16 mouse cellular contexts compared by ENCODE assay signal in genomic region chr19:7257881-7258280, GRCm38 (mm10). TPM values are rescaled to one million over a fixed set of nuclear protein-coding genes. Genes with fewer than 3 reads are reported as not detected.
A peak's percentile ranks its signal among the peaks of the same experiment; 100 is the strongest.
DNase-seq lines count a peak whose midpoint lies in the region; ATAC-seq lines count a peak whose summit lies in the region.
"Had no signal": no experiment of that assay in that cellular context is flagged by ENCODE, and none has a peak within 500 bp of the region (broad histone marks: within the 10 kb centered on the region; RNA-seq: fewer than 3 reads in every experiment).

No protein-coding gene starts in this region.

- WGBS in forebrain, embryonic 14.5 days, result 56% methylated on average over 5 of the region's 5 CpGs
- WGBS in forebrain, embryonic 10.5 days, result 88% methylated on average over 5 of the region's 5 CpGs
- 77% methylated on average over 5 of the region's 5 CpGs for WGBS in heart, embryonic 12.5 days
- WGBS in heart, embryonic 11.5 days (ENCODE audit: insufficient replicate concordance), result 71% methylated on average over 5 of the region's 5 CpGs

- ATAC-seq in forebrain, embryonic 14.5 days, result peak; percentile 78
- no peak for ATAC-seq in heart, embryonic 12.5 days (ENCODE audit: insufficient number of reproducible peaks, low FRiP score)
- ATAC-seq in heart, embryonic 11.5 days (replicated peaks; ENCODE audit: insufficient number of reproducible peaks, low FRiP score, low TSS enrichment), result no peak
- ATAC-seq: intestine, postnatal 0 days had no signal

- H3K9me3 ChIP-seq in forebrain, embryonic 14.5 days (replicated peaks; ENCODE audit: control insufficient read depth, low read length), result no peaks in the 10 kb centered on the region
- peaks cover 7% of the 10 kb centered on the region; the same call in 1 of the 2 replicates for H3K9me3 ChIP-seq in forebrain, embryonic 10.5 days
- H3K9me3 ChIP-seq in heart, embryonic 12.5 days (replicated peaks), result peaks cover 5% of the 10 kb centered on the region; the same call in 1 of the 2 replicates
- no peaks in the 10 kb centered on the region for H3K9me3 ChIP-seq in heart, embryonic 11.5 days (replicated peaks; ENCODE audit: control insufficient read depth, low read length)
- H3K9me3 ChIP-seq: limb, embryonic 15.5 days had no signal

- H3K4me2 ChIP-seq in forebrain, embryonic 14.5 days (ENCODE audit: low read length), result no peak overlapping the region
- no peak overlapping the region for H3K4me2 ChIP-seq in heart, embryonic 12.5 days
- H3K4me2 ChIP-seq in heart, embryonic 11.5 days, result no peak overlapping the region
- H3K4me2 ChIP-seq: limb, embryonic 15.5 days; lung, embryonic 14.5 days had no signal

- H3K36me3 ChIP-seq in forebrain, embryonic 14.5 days (ENCODE audit: control insufficient read depth, insufficient read depth, low read length), result no peaks in the 10 kb centered on the region
- H3K36me3 ChIP-seq in forebrain, embryonic 10.5 days (replicated peaks), result no peaks in the 10 kb centered on the region
- no peaks in the 10 kb centered on the region for H3K36me3 ChIP-seq in heart, embryonic 12.5 days
- no peaks in the 10 kb centered on the region for H3K36me3 ChIP-seq in heart, embryonic 11.5 days (ENCODE audit: control insufficient read depth, insufficient read depth, low read length)
- H3K36me3 ChIP-seq: limb, embryonic 15.5 days had no signal

- no peaks in the 10 kb centered on the region for H3K27me3 ChIP-seq in forebrain, embryonic 14.5 days (replicated peaks; ENCODE audit: control insufficient read depth, insufficient read depth, low read length)
- H3K27me3 ChIP-seq in forebrain, embryonic 10.5 days (ENCODE audit: poor library complexity, severe bottlenecking), result no peaks in the 10 kb centered on the region
- H3K27me3 ChIP-seq in heart, embryonic 12.5 days (replicated peaks), result no peaks in the 10 kb centered on the region
- no peaks in the 10 kb centered on the region for H3K27me3 ChIP-seq in heart, embryonic 11.5 days (ENCODE audit: control insufficient read depth, insufficient read depth, low read length)
- H3K27me3 ChIP-seq: limb, embryonic 15.5 days had no signal

- H3K4me1 ChIP-seq in forebrain, embryonic 14.5 days (ENCODE audit: control insufficient read depth, insufficient read depth, low read length), result no peaks in the 10 kb centered on the region
- no peaks in the 10 kb centered on the region for H3K4me1 ChIP-seq in forebrain, embryonic 10.5 days
- H3K4me1 ChIP-seq in heart, embryonic 12.5 days (replicated peaks), result no peaks in the 10 kb centered on the region
- H3K4me1 ChIP-seq in heart, embryonic 11.5 days (ENCODE audit: control insufficient read depth, insufficient read depth, low read length), result no peaks in the 10 kb centered on the region
- H3K4me1 ChIP-seq: limb, embryonic 15.5 days had no signal

- peak overlapping the region; percentile 46; the same call in 1 of the 2 replicates for H3K27ac ChIP-seq in forebrain, embryonic 14.5 days (ENCODE audit: low read depth, low read length)
- H3K27ac ChIP-seq in forebrain, embryonic 10.5 days, result no peak overlapping the region
- no peak overlapping the region for H3K27ac ChIP-seq in heart, embryonic 12.5 days (ENCODE audit: poor library complexity, severe bottlenecking)
- H3K27ac ChIP-seq in heart, embryonic 11.5 days (ENCODE audit: low read depth, low read length), result no peak overlapping the region
- H3K27ac ChIP-seq: left cerebral cortex, adult 2 months; limb, embryonic 15.5 days had no signal

- H3K4me3 ChIP-seq in forebrain, embryonic 14.5 days (ENCODE audit: low read depth, low read length), result no peak overlapping the region
- H3K4me3 ChIP-seq in forebrain, embryonic 10.5 days, result no peak overlapping the region
- H3K4me3 ChIP-seq in heart, embryonic 12.5 days, result no peak overlapping the region
- no peak overlapping the region for H3K4me3 ChIP-seq in heart, embryonic 11.5 days (ENCODE audit: low read depth, low read length)
- H3K4me3 ChIP-seq: left cerebral cortex, adult 2 months; limb, embryonic 15.5 days; megakaryocyte, embryonic 14.5 days had no signal

- H3K9ac ChIP-seq in forebrain, embryonic 14.5 days (ENCODE audit: low read length), result no peak overlapping the region
- H3K9ac ChIP-seq in heart, embryonic 12.5 days, result no peak overlapping the region
- H3K9ac ChIP-seq in heart, embryonic 11.5 days (ENCODE audit: low read depth, low read length), result no peak overlapping the region
- H3K9ac ChIP-seq: limb, embryonic 15.5 days; lung, embryonic 14.5 days had no signal

- peak; percentile 77 for DNase-seq in forebrain, embryonic 14.5 days (ENCODE audit: low spot score)
- DNase-seq in forebrain, embryonic 10.5 days (ENCODE audit: extremely low spot score, low spot score), result no peak
- DNase-seq in urinary bladder, postnatal 14 days (ENCODE audit: low spot score), result peak; percentile 41
- DNase-seq in urinary bladder, postnatal 25 days (ENCODE audit: low spot score), result no peak
- peak; percentile 36 for DNase-seq in cerebellum, adult 9-10 months
- DNase-seq in ovary, postnatal 14 days (ENCODE audit: low spot score), result no peak
- DNase-seq: kidney, postnatal 4 days; lung, embryonic 14.5 days; right cerebral cortex, postnatal 14 days; thymus, postnatal 25 days had no signal

RNA-seq across cellular contexts. Expression of gene Rcor2, which starts 9.2 kb away (rescaled TPM):
- polyA plus RNA-seq in forebrain, embryonic 14.5 days (2014; fragmentation: Nextera tagmentation; extraction: Ambion mirVana), result 36.2 and 36.6 TPM in 2 replicates
- 61.7 and 64.0 TPM in 2 replicates for polyA plus RNA-seq in forebrain, embryonic 10.5 days (2016; fragmentation: Nextera tagmentation; extraction: Ambion mirVana)
- 16.3 and 16.5 TPM in 2 replicates for polyA plus RNA-seq in heart, embryonic 12.5 days (2016; fragmentation: Nextera tagmentation; extraction: Ambion mirVana)
- polyA plus RNA-seq in heart, embryonic 11.5 days (2014; fragmentation: Nextera tagmentation; extraction: Ambion mirVana), result 8.4 and 9.5 TPM in 2 replicates

RNA-seq across cellular contexts. Expression of gene Naa40, which starts 16.9 kb away (rescaled TPM):
- polyA plus RNA-seq in forebrain, embryonic 14.5 days (2014; fragmentation: Nextera tagmentation; extraction: Ambion mirVana), result 62.7 and 69.6 TPM in 2 replicates
- polyA plus RNA-seq in forebrain, embryonic 10.5 days (2016; fragmentation: Nextera tagmentation; extraction: Ambion mirVana), result 106 and 107 TPM in 2 replicates
- polyA plus RNA-seq in heart, embryonic 12.5 days (2016; fragmentation: Nextera tagmentation; extraction: Ambion mirVana), result 64.1 and 66.3 TPM in 2 replicates
- 62.1 and 68.6 TPM in 2 replicates for polyA plus RNA-seq in heart, embryonic 11.5 days (2014; fragmentation: Nextera tagmentation; extraction: Ambion mirVana)

RNA-seq across cellular contexts. Expression of gene Cox8a, which starts 40.5 kb away (rescaled TPM):
- 772 and 935 TPM in 2 replicates for polyA plus RNA-seq in forebrain, embryonic 14.5 days (2014; fragmentation: Nextera tagmentation; extraction: Ambion mirVana)
- 862 and 888 TPM in 2 replicates for polyA plus RNA-seq in forebrain, embryonic 10.5 days (2016; fragmentation: Nextera tagmentation; extraction: Ambion mirVana)
- 2,134 and 2,138 TPM in 2 replicates for polyA plus RNA-seq in heart, embryonic 12.5 days (2016; fragmentation: Nextera tagmentation; extraction: Ambion mirVana)
- 1,752 and 1,771 TPM in 2 replicates for polyA plus RNA-seq in heart, embryonic 11.5 days (2014; fragmentation: Nextera tagmentation; extraction: Ambion mirVana)

RNA-seq across cellular contexts. Expression of gene Otub1, which starts 51.8 kb away (rescaled TPM):
- 262 TPM in 2 replicates for polyA plus RNA-seq in forebrain, embryonic 14.5 days (2014; fragmentation: Nextera tagmentation; extraction: Ambion mirVana)
- polyA plus RNA-seq in forebrain, embryonic 10.5 days (2016; fragmentation: Nextera tagmentation; extraction: Ambion mirVana), result 275 and 280 TPM in 2 replicates
- polyA plus RNA-seq in heart, embryonic 12.5 days (2016; fragmentation: Nextera tagmentation; extraction: Ambion mirVana), result 151 and 154 TPM in 2 replicates
- polyA plus RNA-seq in heart, embryonic 11.5 days (2014; fragmentation: Nextera tagmentation; extraction: Ambion mirVana), result 172 and 186 TPM in 2 replicates

Comparison
In these comparisons a context has a peak if more than half of its experiments do, and no peak if none do; other contexts are left out.
1. DNase-seq: peak in forebrain, embryonic 14.5 days (single experiment), urinary bladder, postnatal 14 days (single experiment) and cerebellum, adult 9-10 months (single experiment); none in forebrain, embryonic 10.5 days (single experiment), urinary bladder, postnatal 25 days (single experiment) and ovary, postnatal 14 days (single experiment).